27 mouse cellular contexts compared by ENCODE assay signal in the genomic region with DNA sequence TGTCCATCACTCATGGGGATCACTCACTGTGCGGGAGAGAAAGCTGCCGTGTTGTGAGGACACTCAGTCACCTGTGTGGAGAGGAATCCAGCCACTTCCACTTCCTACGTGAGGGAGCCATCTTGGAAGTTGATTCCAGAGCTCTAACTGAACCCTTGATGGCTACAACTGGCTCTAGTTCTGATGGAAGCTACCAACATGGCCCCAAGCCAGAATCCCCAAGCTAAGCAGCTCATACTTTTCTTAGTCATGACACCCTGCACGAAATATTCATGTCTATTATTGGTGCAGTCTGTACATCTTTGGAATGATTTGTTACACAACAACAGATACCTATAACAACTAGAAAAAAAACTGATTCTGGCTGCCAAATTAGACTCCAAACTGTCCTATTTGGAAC.
DNase-seq lines count a peak whose midpoint lies in the region; ATAC-seq and TF ChIP-seq lines count a peak whose summit lies in the region.
"Had no signal": no experiment of that assay in that cellular context is flagged by ENCODE, and none has a peak within 500 bp of the region (broad histone marks: within the 10 kb centered on the region; RNA-seq: fewer than 3 reads in every experiment).

No protein-coding gene starts in this region.

- no peak overlapping the region for H3K9ac ChIP-seq in intestine, embryonic 16.5 days (ENCODE audit: low read depth, low read length)
- H3K9ac ChIP-seq in intestine, postnatal 0 days (ENCODE audit: low read depth, low read length), result no peak overlapping the region
- no peak overlapping the region for H3K9ac ChIP-seq in lung, embryonic 16.5 days (ENCODE audit: low read length)
- H3K9ac ChIP-seq: embryonic facial prominence, embryonic 12.5 days; embryonic facial prominence, embryonic 15.5 days; forebrain, postnatal 0 days; heart, embryonic 12.5 days; heart, embryonic 15.5 days; hindbrain, embryonic 13.5 days had no signal

- H3K4me3 ChIP-seq in gastrocnemius, adult 2 months, result no peak overlapping the region
- H3K4me3 ChIP-seq in intestine, embryonic 16.5 days (ENCODE audit: low read length), result no peak overlapping the region
- H3K4me3 ChIP-seq in intestine, postnatal 0 days (ENCODE audit: low read depth, low read length), result no peak overlapping the region
- H3K4me3 ChIP-seq in lung, embryonic 16.5 days (ENCODE audit: low read length), result no peak overlapping the region
- H3K4me3 ChIP-seq: embryonic facial prominence, embryonic 12.5 days; embryonic facial prominence, embryonic 15.5 days; heart, embryonic 12.5 days; heart, embryonic 15.5 days; hindbrain, embryonic 10.5 days; hindbrain, embryonic 13.5 days had no signal

- peaks cover 4% of the 10 kb centered on the region; the same call in 1 of the 2 replicates for H3K9me3 ChIP-seq in intestine, embryonic 16.5 days (ENCODE audit: control insufficient read depth, low read length)
- no peaks in the 10 kb centered on the region for H3K9me3 ChIP-seq in intestine, postnatal 0 days (ENCODE audit: control insufficient read depth)
- no peaks in the 10 kb centered on the region for H3K9me3 ChIP-seq in lung, embryonic 16.5 days (ENCODE audit: control insufficient read depth, low read length)
- H3K9me3 ChIP-seq: embryonic facial prominence, embryonic 12.5 days; embryonic facial prominence, embryonic 15.5 days; heart, embryonic 15.5 days; hindbrain, embryonic 13.5 days had no signal

- no peak overlapping the region for H3K4me2 ChIP-seq in intestine, embryonic 16.5 days (ENCODE audit: low read depth, low read length)
- H3K4me2 ChIP-seq in intestine, postnatal 0 days (replicated peaks; ENCODE audit: low read depth), result no peak overlapping the region
- H3K4me2 ChIP-seq in lung, embryonic 16.5 days (ENCODE audit: low read depth, low read length), result no peak overlapping the region
- H3K4me2 ChIP-seq: embryonic facial prominence, embryonic 12.5 days; embryonic facial prominence, embryonic 15.5 days; heart, embryonic 12.5 days; heart, embryonic 15.5 days; hindbrain, embryonic 13.5 days had no signal

- peak; percentile 57 for DNase-seq in gastrocnemius, adult 2 months
- no peak for DNase-seq in gastrocnemius, postnatal 36 days
- no peak for DNase-seq in lung, postnatal 10 days
- peak; percentile 5 for DNase-seq in 3T3-L1 (ENCODE audit: low read depth, low spot score)
- DNase-seq in testis, postnatal 14 days (ENCODE audit: low spot score), result no peak
- DNase-seq: adrenal gland, adult 2 months; adrenal gland, postnatal 14 days; cerebellum, adult 11 months; cerebellum, adult 2 months; cerebellum, adult 9-11 months; cerebellum, postnatal 25 days; forebrain, postnatal 0 days; gastrocnemius, postnatal 14 days; heart, adult 11 months; heart, postnatal 36 days had no signal

- H3K27ac ChIP-seq in gastrocnemius, adult 2 months, result peak overlapping the region; percentile 89
- H3K27ac ChIP-seq in intestine, embryonic 16.5 days (ENCODE audit: low read length), result peak overlapping the region; percentile 28; the same call in 1 of the 2 replicates
- no peak overlapping the region for H3K27ac ChIP-seq in intestine, postnatal 0 days (ENCODE audit: low read depth, low read length)
- H3K27ac ChIP-seq in lung, embryonic 16.5 days (ENCODE audit: low read length), result peak overlapping the region; percentile 72
- H3K27ac ChIP-seq: embryonic facial prominence, embryonic 12.5 days; embryonic facial prominence, embryonic 15.5 days; heart, embryonic 15.5 days; hindbrain, embryonic 10.5 days; hindbrain, embryonic 13.5 days had no signal

- intact Hi-C loops in gastrocnemius, adult 2 months (cut with DNase I), result loop anchor here (10.0 kb wide), 1 partner anchor 512 kb away; no protein-coding TSS in a partner anchor
- intact Hi-C loops in gastrocnemius, postnatal 36 days (cut with DNase I), result no loop called here

- H3K36me3 ChIP-seq in intestine, embryonic 16.5 days (ENCODE audit: control insufficient read depth, insufficient read depth, low read length), result no peaks in the 10 kb centered on the region
- H3K36me3 ChIP-seq in intestine, postnatal 0 days (ENCODE audit: control insufficient read depth, insufficient read depth), result no peaks in the 10 kb centered on the region
- no peaks in the 10 kb centered on the region for H3K36me3 ChIP-seq in lung, embryonic 16.5 days (ENCODE audit: control insufficient read depth, insufficient read depth, low read length)
- H3K36me3 ChIP-seq: embryonic facial prominence, embryonic 12.5 days; embryonic facial prominence, embryonic 15.5 days; heart, embryonic 12.5 days; heart, embryonic 15.5 days; hindbrain, embryonic 10.5 days; hindbrain, embryonic 13.5 days had no signal

- TF ChIP-seq CTCF in gastrocnemius, adult 2 months (IDR thresholded peaks at IDR 0.05), result no peak
- TF ChIP-seq CTCF in intestine, postnatal 0 days (IDR thresholded peaks at IDR 0.05; ENCODE audit: low read depth), result no peak

- ATAC-seq in intestine, embryonic 16.5 days, result no peak
- ATAC-seq in intestine, postnatal 0 days, result no peak
- ATAC-seq in lung, embryonic 16.5 days (ENCODE audit: low read depth), result no peak
- ATAC-seq: CD4-positive, CD25-positive, alpha-beta regulatory T cell, adult 4 months; forebrain, embryonic 14.5 days; forebrain, postnatal 0 days; hindbrain, embryonic 16.5 days had no signal

- H3K27me3 ChIP-seq in intestine, embryonic 16.5 days (replicated peaks; ENCODE audit: control insufficient read depth, insufficient read depth, low read length), result no peaks in the 10 kb centered on the region
- no peaks in the 10 kb centered on the region for H3K27me3 ChIP-seq in intestine, postnatal 0 days (replicated peaks; ENCODE audit: control insufficient read depth, insufficient read depth, low read length)
- H3K27me3 ChIP-seq in lung, embryonic 16.5 days (ENCODE audit: control insufficient read depth, insufficient read depth, low read depth, low read length), result no peaks in the 10 kb centered on the region
- H3K27me3 ChIP-seq: embryonic facial prominence, embryonic 12.5 days; embryonic facial prominence, embryonic 15.5 days; heart, embryonic 12.5 days; heart, embryonic 15.5 days; hindbrain, embryonic 13.5 days had no signal

- WGBS in intestine, embryonic 16.5 days, result 87% methylated on average over 4 of the region's 4 CpGs
- WGBS in intestine, postnatal 0 days, result 84% methylated on average over 4 of the region's 4 CpGs
- 82% methylated on average over 4 of the region's 4 CpGs for WGBS in lung, embryonic 16.5 days

- H3K4me1 ChIP-seq in intestine, embryonic 16.5 days (ENCODE audit: control insufficient read depth, insufficient read depth, low read length), result peaks cover 8% of the 10 kb centered on the region; the same call in 1 of the 2 replicates
- no peaks in the 10 kb centered on the region; the same call in 1 of the 2 replicates for H3K4me1 ChIP-seq in intestine, postnatal 0 days (replicated peaks; ENCODE audit: control insufficient read depth, insufficient read depth, low read length)
- H3K4me1 ChIP-seq in lung, embryonic 16.5 days (replicated peaks; ENCODE audit: control insufficient read depth, insufficient read depth, low read length), result peaks cover 11% of the 10 kb centered on the region
- H3K4me1 ChIP-seq: hindbrain, embryonic 13.5 days had no signal

Comparison
In these comparisons a context has a peak if more than half of its experiments do, and no peak if none do; other contexts are left out.
1. DNase-seq: peak in gastrocnemius, adult 2 months (single experiment) and 3T3-L1 (single experiment); none in gastrocnemius, postnatal 36 days (0 of 2), lung, postnatal 10 days (single experiment) and testis, postnatal 14 days (single experiment).